Mouse (Mus musculus) cerebellum, adult 2 months (tissue): ENCODE data around the gene Iqgap2.

ENCODE experiments used
- CTCF ChIP-seq: fragments of 200-500 bp; IDR thresholded peaks from 2 replicates; pipeline ENCODE4 v1.5.1; 2011; ENCODE audit warnings: low read depth, mild to moderate bottlenecking, control low read depth, low read length, moderate library complexity, borderline replicate concordance; ENCODE audit not compliant: insufficient read depth
- POLR2A ChIP-seq: fragments of 200-500 bp; IDR thresholded peaks from 2 replicates; pipeline ENCODE4 v1.6.1; 2011; ENCODE audit warnings: low read length, control low read depth, borderline replicate concordance; ENCODE audit not compliant: insufficient read depth

- TF ChIP-seq POLR2A = no peak
- TF ChIP-seq CTCF = no peak
These were observed 10.3 kb downstream of the Iqgap2 start for GRCm38 (mm10) chr13:95881427-95881826.
